ENCODE assay signal across 26 mouse cellular contexts in the genomic region with DNA sequence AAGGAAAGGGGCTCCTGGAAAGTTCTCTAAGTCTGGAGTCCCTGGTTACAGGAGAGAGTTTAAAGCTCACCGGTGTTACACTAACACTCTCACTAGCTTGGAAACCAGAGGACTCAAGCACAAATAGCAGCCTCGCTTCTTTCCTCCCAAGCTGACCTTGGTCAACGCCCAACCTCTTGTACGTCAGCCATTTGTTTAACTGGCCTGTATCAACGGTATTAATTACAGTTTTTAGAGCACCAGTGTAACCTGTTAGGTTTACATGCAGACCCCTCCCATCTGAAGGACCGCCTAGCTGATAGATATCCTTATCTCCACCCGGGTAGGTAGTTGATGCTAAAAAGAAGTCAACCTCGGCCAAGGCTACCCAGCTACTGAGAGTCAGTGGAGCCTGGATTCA. TPM values are rescaled to one million over a fixed set of nuclear protein-coding genes. Genes with fewer than 3 reads are reported as not detected.
"Had no signal": no experiment of that assay in that cellular context is flagged by ENCODE, and none has a peak within 500 bp of the region (broad histone marks: within the 10 kb centered on the region; RNA-seq: fewer than 3 reads in every experiment).

No protein-coding gene starts in this region.

- H3K9ac ChIP-seq: kidney, embryonic 15.5 days; limb, embryonic 12.5 days; limb, embryonic 15.5 days; liver, embryonic 14.5 days; liver, postnatal 0 days; lung, embryonic 14.5 days; neural tube, embryonic 12.5 days; neural tube, embryonic 15.5 days had no signal

- H3K4me2 ChIP-seq: kidney, embryonic 15.5 days; limb, embryonic 12.5 days; limb, embryonic 15.5 days; liver, embryonic 11.5 days; lung, embryonic 14.5 days; midbrain, embryonic 11.5 days; neural tube, embryonic 12.5 days; neural tube, embryonic 15.5 days had no signal

- H3K27ac ChIP-seq: kidney, embryonic 15.5 days; limb, embryonic 12.5 days; limb, embryonic 15.5 days; liver, embryonic 14.5 days; neural tube, embryonic 12.5 days; neural tube, embryonic 15.5 days had no signal

- H3K9me3 ChIP-seq: kidney, embryonic 15.5 days; limb, embryonic 12.5 days; limb, embryonic 15.5 days; neural tube, embryonic 12.5 days; neural tube, embryonic 15.5 days had no signal

- H3K36me3 ChIP-seq: kidney, embryonic 15.5 days; limb, embryonic 12.5 days; limb, embryonic 15.5 days; neural tube, embryonic 12.5 days; neural tube, embryonic 15.5 days had no signal

- DNase-seq: kidney, adult 8-10 months; kidney, postnatal 10 days; kidney, postnatal 4 days; left cerebral cortex, postnatal 4 days; liver, postnatal 0 days; lung, embryonic 14.5 days; lung, postnatal 10 days; lung, postnatal 36 days; midbrain, embryonic 14.5 days; right cerebral cortex, adult 18-20 months; right cerebral cortex, postnatal 14 days; right cerebral cortex, postnatal 4 days; spleen, adult 18-20 months; thymus, adult 2 months; thymus, postnatal 14 days; thymus, postnatal 4 days had no signal

- H3K4me3 ChIP-seq: kidney, embryonic 15.5 days; limb, embryonic 12.5 days; limb, embryonic 15.5 days; neural tube, embryonic 12.5 days; neural tube, embryonic 15.5 days had no signal

- ATAC-seq: liver, postnatal 0 days had no signal

RNA-seq across cellular contexts. Expression of gene Gipc2, which starts 2.7 kb away (rescaled TPM):
- total RNA-seq: megakaryocyte progenitor cell, adult 5-6 weeks; megakaryocyte-erythroid progenitor cell, adult 5-6 weeks had no signal
